Mouse (Mus musculus) MN1 (cell line): ENCODE results near the gene Cd2.

Source experiments
- DNase-seq: peaks from one replicate; pipeline ENCODE4 v3.0.0-alpha.2; 2016; ENCODE audit warnings: low spot score

Gene Cd2

DNA sequence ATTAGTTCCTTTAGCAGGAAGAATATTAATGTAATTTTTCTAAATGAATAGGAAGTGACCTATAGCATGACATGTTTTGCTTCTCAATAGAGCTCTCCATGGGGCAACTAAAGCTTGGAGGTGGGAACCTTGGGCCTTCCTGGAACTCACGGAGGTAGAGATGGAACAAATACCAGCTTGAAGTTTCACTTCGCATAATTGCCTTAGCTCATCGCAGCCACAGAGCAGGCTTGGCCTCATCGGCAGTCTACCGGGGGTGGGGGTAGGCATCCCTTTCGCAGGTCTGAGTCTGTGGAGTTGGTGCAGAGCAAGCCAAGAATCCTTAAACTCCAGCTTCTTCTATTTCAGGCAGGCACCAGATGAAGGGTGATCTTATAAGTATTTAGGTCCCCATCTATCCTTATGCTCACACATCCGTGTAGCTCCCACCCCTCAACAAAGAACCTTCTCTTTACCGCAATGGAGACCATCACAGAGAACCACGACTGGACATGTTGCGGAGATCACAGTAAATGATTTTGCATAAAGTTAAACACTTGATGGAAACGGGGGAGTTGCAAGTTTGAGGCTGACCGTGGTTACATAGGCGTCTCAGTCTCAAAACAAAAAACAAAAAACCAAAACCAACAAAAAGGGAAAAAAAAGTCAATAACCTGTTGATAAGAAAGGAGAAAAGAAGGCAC lies 58.7 kb downstream of the Cd2 start:
- DNase-seq = no peak

DNA sequence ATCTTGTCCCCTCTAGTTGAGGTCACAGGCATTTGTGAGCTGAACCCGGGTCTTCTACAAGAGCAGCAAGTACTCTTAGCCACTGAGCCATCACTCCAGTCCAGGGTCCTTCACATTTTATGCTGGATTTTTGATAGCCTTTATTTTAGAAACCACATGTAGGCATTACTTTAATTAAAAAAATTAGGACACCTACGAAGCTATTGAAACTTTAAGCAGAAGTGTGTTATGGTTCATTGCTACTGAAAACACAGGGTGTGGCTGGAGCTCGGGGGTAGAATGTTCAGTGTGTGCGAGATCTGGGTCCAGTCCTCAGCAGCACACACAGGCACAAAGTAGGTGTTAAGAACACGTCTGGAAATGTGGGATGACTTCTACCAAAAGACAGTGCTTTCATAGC lies 59.7 kb downstream of the Cd2 start:
- DNase-seq = no peak
